Mouse (Mus musculus) adrenal gland, postnatal 4 days (tissue): ENCODE data around the gene Aldh8a1. TPM values are rescaled to one million over a fixed set of nuclear protein-coding genes. Genes with fewer than 3 reads are reported as not detected.

ENCODE experiments used
- DNase-seq, 2 experiments: peaks; one replicate each; pipeline ENCODE4 v3.0.0; 2021 to 2022; ENCODE audit warnings: low spot score in 2 of 2, mixed read lengths in 2 of 2
- total RNA-seq, 2 experiments: library from RNA; stranded (reverse); gene quantifications; 2 replicates each; pipeline ENCODE4 v1.2.3; 2021

Aldh8a1 gene
- total RNA-seq, 2 experiments from 2014 or later = 0.78 to 11.8 TPM

DNA sequence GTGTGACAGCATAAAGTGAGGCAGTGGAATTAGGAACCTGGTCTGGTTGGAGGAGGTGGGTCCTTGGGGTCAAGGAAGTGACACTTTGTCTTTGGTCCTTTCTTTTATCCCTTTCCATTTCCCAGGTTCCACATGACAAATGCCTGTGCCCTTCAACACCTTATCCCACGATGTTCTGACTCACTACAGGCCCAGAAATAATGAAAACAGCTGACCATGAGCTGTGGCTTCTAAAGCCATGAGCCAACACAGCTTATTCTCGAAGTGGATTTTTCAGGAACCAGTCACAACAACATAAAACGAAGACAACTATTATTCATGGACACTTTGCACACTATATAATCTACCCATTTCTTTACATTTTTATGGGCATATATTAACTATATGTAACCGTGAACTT lies 37.9 kb downstream of the Aldh8a1 start:
- no peak for DNase-seq

DNA sequence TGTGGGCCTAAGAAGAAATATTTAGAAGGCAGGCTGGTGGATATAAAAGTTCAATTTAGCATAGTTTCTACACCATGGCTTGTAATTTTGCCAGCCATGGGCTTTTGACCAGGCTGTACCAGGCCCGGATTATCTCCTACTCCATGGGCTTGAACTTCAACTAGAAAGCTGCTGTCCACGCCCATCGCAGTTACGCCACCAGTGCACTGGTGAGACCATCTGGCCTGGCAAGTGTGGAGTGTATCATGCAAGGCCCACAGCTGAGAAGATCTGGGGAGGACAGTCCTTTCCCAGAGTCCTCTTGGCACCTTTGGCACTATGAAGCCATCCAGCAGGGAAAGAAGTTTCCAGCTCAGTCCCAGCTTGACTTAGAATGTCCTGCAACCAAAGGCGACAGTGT lies 39.1 kb downstream of the Aldh8a1 start:
- DNase-seq = no peak

DNA sequence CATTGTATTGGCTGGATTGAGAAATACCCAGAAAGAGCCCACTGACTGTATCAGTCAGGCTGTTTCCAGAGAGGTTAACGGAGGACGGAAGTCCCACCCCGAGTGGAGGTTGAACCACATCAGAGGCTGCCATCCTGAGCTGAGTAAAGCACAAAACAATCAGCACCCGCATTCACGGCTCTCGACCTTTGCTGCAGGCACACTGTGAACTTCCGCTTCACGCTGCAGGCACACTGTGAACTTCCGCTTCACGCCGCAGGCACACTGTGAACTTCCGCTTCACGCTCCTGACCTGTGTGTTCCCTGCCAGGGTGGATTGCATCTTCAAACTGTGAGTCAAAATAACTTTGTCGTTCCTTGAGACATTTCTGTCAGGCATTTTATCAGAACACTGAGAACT lies 42.1 kb downstream of the Aldh8a1 start:
- no peak for DNase-seq

DNA sequence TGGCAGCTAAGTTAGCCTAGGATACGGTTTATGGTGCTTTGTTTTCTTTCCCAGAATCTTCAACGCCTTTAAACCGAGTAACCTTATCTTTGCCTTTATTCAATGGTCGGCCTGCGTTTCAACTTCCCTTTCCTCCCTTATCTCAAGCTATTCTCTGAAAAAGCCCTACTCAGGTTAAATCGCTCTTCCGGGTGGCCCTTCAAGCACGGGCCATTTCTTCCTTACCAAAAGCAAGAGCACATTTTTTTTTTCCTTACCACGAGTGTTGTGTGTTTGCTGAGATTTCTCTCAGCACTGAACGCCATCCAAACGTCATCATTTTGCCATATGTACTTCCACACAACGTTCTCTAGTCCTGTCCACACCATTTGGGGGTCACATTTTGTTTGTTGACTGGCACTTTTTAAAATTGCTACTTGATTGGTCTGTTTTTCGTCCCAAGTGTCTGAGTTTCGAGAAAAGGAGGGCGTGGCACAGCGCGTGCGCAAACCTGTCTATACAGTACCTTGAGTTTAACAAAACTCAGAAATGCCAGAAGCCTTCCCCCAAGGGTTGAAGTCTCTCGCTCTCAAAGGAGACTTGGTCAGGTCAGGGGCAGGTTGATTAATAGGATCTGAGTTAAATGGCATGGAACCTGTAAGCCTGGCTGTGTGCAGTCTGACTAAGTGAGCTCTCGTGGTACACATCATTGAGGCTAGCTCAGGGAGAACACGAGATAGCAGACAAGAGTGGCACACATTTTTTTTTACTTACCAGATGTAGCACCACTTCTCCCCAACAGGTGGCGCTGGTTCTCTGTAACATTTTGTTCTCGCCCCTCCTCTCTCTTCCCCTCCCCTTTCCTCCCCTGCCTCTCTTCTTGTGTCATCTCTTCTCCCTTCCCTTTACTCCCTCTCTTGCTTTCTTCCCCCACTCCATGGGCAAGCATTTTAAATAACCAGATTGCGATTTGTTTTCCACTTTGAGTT lies 43.6 kb downstream of the Aldh8a1 start:
- DNase-seq = no peak

DNA sequence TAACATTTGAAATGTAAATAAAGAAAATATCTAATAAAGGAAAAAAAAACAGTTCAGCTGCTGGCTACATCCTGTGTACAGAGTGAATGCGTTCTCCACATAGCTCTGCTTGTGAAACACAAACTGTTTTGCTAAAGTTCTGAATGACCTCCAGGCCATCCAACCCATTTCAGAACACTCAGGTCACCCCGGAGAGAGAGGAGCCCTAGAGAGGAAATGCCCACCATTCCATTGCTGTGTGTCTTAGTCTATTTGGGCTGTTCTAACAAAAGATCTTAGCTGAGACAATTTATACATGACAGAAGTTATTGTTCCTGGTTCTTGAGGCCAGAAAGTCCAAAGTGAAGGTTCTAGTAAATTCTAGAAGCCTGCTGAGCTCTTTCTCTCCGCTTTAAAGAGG lies 49.4 kb downstream of the Aldh8a1 start:
- DNase-seq = no peak

DNA sequence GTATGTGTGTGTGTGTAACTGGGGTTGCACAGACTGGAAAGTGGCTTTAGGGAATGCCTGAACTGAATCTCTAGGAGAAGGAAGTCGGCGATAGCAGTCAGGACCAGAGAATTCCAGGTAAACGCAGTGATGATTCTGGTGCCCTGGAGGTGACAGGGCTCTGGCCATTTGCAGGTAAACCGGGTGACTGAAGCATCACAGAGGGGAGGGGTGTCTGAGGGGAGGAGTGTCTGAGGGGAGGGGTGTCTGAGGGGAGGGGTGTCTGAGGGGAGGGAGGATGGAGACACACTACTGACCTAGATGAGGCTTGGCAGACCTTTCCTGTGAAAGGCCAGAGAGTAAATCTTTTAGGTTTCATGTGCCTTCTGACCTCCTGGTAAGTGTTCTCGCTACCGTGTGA lies 50.9 kb downstream of the Aldh8a1 start:
- no peak for DNase-seq

DNA sequence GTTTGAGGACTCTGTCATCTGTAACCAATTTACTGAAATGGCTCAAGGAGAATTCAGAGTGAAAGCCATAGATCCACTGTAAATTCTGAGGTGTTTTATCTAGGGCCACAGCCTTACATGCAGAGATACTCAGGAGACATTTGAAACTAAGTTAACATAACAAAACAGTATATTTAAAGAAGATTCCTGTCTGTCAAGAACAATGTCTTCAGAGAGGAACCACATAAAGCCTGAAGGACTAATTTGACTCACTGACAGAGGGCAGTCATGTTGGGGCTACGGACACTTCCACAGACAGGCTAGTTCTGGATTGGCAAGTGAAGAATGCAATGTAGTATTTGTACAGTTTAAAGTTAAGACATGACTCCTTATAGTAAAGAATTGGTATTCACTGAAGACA lies 62.2 kb downstream of the Aldh8a1 start:
- no peak for DNase-seq

DNA sequence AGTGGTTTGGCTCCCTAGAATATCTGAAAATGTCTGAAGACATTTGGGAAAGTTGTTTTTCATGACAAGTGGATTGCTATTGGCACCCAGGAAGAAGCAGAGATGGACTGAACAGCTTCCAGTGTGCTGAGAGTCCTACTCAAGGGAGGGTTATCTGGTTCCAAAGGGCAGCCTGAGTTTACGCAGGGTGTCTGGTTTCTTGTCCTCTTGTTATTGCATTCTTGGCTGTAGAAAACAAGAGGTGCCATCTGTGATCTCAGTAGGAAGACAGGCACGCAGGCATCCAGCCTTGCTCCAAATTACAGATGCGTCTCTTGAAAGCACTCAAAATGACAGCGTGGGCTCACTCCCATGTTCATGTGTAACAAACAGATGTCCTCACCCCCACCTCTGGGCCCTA lies 63.9 kb downstream of the Aldh8a1 start:
- DNase-seq = no peak

DNA sequence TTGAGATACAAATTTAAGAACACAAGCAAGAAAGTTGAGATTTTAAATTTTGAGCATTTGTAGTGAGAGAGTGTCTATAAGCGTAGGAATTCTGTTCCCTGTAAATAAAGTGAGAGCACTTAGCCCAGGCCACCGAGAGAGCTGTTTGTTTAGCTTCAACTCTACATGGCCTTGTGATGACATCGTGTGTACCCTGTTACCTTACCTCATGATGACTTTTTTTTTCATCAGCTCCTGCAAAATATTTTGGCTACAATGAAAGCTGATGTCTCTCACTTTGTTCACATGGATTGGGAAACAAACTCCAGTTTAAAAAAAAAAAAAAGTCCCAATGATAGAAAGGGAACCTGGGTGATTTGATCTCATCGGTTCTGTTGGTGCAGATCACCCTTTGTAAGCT lies 64.6 kb downstream of the Aldh8a1 start:
- no peak for DNase-seq

DNA sequence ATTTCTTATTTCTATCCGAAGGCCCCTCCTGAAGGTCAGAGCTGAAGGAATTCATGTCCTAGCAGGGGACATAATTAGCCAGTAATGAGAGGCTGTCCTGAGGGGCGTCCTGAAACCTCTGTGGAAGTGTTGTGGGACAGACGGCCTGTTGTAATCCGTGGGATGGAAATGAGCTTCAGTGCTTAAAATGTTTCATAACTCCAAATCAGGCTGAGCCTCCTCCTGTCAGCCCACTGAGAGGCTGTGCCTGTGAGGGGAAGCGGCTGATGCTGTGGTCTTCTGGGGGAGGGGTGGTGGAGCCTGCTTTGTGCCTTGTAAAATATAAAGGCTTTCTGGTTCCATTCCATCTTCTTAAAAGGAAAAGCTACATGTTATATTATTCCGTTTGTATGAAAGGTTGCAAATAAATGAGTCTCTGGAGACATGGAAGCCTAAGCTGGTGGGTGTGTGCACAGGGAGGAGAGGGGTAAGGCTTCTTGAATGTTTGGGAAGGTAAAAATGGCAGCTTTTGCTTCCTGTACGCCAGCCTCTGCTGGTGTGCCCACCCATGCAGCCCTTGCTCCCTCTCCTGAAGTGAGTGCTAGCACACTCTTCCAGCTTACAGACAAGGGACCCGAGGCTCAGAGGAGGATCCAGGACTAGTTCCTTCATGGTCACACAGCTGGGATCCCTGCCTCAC lies 66.7 kb downstream of the Aldh8a1 start:
- no peak for DNase-seq

DNA sequence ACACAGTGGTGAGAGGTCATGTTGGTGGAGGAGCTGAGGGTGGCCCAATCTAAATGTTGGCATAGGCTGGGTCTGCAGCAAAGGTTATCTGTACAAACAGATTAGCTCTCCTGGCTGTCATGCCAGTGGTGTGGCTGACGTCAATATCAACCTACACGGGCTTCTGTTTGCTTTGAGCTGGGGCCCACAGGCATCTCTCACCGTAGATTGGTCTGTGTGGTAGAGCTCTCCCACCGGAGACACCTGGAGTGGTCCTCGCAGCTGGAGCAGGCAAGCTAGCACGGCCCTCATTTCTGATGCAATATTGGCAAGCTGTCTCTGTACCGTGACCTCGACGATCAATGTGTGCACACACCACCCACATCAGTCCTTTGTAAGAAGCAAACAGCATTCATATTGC lies 67.3 kb downstream of the Aldh8a1 start:
- no peak for DNase-seq

Other genes starting within 250 kb of the Aldh8a1 start
- gene Myb, start 216.3 kb upstream of the Aldh8a1 start, total RNA-seq = 1 to 10 TPM; 2.1 to 2.2 TPM
- gene Hbs1l, start 81.3 kb upstream of the Aldh8a1 start, total RNA-seq = 10 to 100 TPM; 68.9 to 70.3 TPM
- under 1 TPM in 1 of 2 experiments, not detected in 1; 0.36 TPM for gene 1700020N01Rik, start 215.9 kb downstream of the Aldh8a1 start, total RNA-seq